Comparison of ENCODE assay signal across 8 mouse cellular contexts in the genomic region with DNA sequence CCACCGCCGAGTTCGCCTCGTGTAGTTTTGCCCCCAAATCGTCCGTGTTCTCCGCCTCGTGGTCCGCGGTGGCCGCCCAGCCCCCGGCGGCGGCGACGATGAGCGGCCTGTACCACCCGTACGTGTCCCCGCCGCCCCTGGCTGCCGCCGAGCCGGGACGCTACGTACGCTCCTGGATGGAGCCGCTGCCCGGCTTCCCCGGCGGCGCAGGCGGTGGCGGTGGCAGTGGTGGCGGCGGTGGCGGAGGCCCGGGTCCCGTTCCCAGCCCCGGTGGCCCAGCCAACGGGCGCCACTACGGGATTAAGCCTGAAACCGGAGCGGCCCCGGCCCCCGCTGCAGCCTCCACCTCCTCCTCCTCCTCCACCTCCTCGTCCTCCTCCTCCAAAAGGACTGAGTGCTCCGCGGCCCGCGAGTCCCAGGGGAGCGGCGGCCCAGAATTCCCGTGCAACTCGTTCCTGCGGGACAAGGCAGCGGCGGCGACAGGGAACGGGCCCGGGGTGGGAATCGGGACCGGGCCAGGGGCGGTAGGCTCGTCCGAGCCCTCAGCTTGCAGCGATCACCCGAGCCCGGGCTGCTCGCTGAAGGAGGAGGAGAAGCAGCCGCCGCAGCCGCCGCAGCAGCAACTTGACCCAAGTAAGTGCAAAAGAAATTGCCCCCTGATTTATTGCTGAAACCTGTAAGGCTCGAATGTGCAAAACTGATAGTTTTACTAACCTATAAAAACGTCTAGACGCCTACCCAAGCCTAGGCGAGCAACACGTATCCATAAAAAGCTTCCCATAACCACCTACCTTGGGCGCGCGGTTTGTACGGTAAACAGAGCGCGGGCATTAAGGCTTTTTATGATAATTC. TPM values are rescaled to one million over a fixed set of nuclear protein-coding genes. Genes with fewer than 3 reads are reported as not detected.
DNase-seq lines count a peak whose midpoint lies in the region; ATAC-seq lines count a peak whose summit lies in the region.

No protein-coding gene starts in this region.

- H3K36me3 ChIP-seq in limb, embryonic 11.5 days (ENCODE audit: control insufficient read depth, insufficient read depth, low read length), result no peaks in the 10 kb centered on the region
- no peaks in the 10 kb centered on the region for H3K36me3 ChIP-seq in stomach, embryonic 15.5 days

- peak; percentile 75 for DNase-seq in embryo, embryonic 9.5 days (ENCODE audit: extremely low spot score)
- DNase-seq in embryo, embryonic 10.5 days (ENCODE audit: low spot score), result no peak
- DNase-seq in R1 (ENCODE audit: low read depth, low spot score), result peak; percentile 55
- peak; percentile 60 for DNase-seq in gastrocnemius, postnatal 10 days
- peak; percentile 83 for DNase-seq in limb, embryonic 11.5 days (ENCODE audit: low spot score)
- no peak for DNase-seq in left cerebral cortex, postnatal 4 days
- DNase-seq in left cerebral cortex, adult 8-10 months (ENCODE audit: low spot score in 2 of 2), result no peak

- H3K27me3 ChIP-seq in limb, embryonic 11.5 days (ENCODE audit: control insufficient read depth, insufficient read depth, low read length), result no peaks in the 10 kb centered on the region; the same call in 1 of the 2 replicates
- H3K27me3 ChIP-seq in stomach, embryonic 15.5 days (replicated peaks), result peaks cover 93% of the 10 kb centered on the region

- H3K27ac ChIP-seq in limb, embryonic 11.5 days (replicated peaks; ENCODE audit: low read depth, low read length), result peak overlapping the region; percentile 98
- no peak overlapping the region for H3K27ac ChIP-seq in stomach, embryonic 15.5 days

- peak overlapping the region; percentile 93 for H3K4me2 ChIP-seq in limb, embryonic 11.5 days (ENCODE audit: low read depth, severe bottlenecking)
- H3K4me2 ChIP-seq in stomach, embryonic 15.5 days, result peak overlapping the region; percentile 56

- WGBS in limb, embryonic 11.5 days, result under 1% methylated on average over 80 of the region's 86 CpGs
- WGBS in stomach, embryonic 15.5 days, result 1% methylated on average over 70 of the region's 86 CpGs

- intact Hi-C loops in left cerebral cortex, postnatal 4 days (cut with DNase I), result loop anchor here (10.0 kb wide), 1 partner anchor 1406 kb away; no protein-coding TSS in a partner anchor

- H3K4me1 ChIP-seq in limb, embryonic 11.5 days (ENCODE audit: control insufficient read depth, insufficient read depth, low read length), result peaks cover 38% of the 10 kb centered on the region
- H3K4me1 ChIP-seq in stomach, embryonic 15.5 days, result peaks cover 12% of the 10 kb centered on the region

- peak overlapping the region; percentile 97 for H3K9ac ChIP-seq in limb, embryonic 11.5 days (ENCODE audit: low read length)
- no peak overlapping the region for H3K9ac ChIP-seq in stomach, embryonic 15.5 days

- H3K4me3 ChIP-seq in limb, embryonic 11.5 days (ENCODE audit: low read depth, low read length), result peak overlapping the region; percentile 71
- peak overlapping the region; percentile 34 for H3K4me3 ChIP-seq in stomach, embryonic 15.5 days (replicated peaks)

- ATAC-seq in limb, embryonic 11.5 days (ENCODE audit: insufficient number of reproducible peaks, low FRiP score, low TSS enrichment, low read depth), result peak; percentile 38; the same call in 1 of the 2 replicates
- ATAC-seq in stomach, embryonic 15.5 days (ENCODE audit: insufficient read depth, low FRiP score, low read depth), result no peak

- H3K9me3 ChIP-seq in limb, embryonic 11.5 days (ENCODE audit: control insufficient read depth, low read length), result no peaks in the 10 kb centered on the region
- no peaks in the 10 kb centered on the region for H3K9me3 ChIP-seq in stomach, embryonic 15.5 days

RNA-seq across cellular contexts. Expression of gene Hoxd9, which starts 0.9 kb away (rescaled TPM):
- total RNA-seq in gastrocnemius, postnatal 10 days (2021), result 10 to 100 TPM; 12.6 to 16.1 TPM
- 17.1 and 24.1 TPM in 2 replicates for polyA plus RNA-seq in limb, embryonic 11.5 days (2014; fragmentation: Nextera tagmentation; extraction: Ambion mirVana)
- 0.61 and 1.3 TPM in 2 replicates for polyA plus RNA-seq in stomach, embryonic 15.5 days (2015; fragmentation: Nextera tagmentation; extraction: Ambion mirVana)
- total RNA-seq in left cerebral cortex, postnatal 4 days (2021), result not detected
- not detected for total RNA-seq in left cerebral cortex, adult 8-10 months (2022)

RNA-seq across cellular contexts. Expression of gene Hoxd8, which starts 6.0 kb away (rescaled TPM):
- 10 to 100 TPM; 38.3 to 46.1 TPM for total RNA-seq in gastrocnemius, postnatal 10 days (2021)
- polyA plus RNA-seq in limb, embryonic 11.5 days (2014; fragmentation: Nextera tagmentation; extraction: Ambion mirVana), result 11.6 and 13.1 TPM in 2 replicates
- polyA plus RNA-seq in stomach, embryonic 15.5 days (2015; fragmentation: Nextera tagmentation; extraction: Ambion mirVana), result 1.9 and 3.2 TPM in 2 replicates
- total RNA-seq in left cerebral cortex, postnatal 4 days (2021), result under 1 TPM; 0.22 to 0.76 TPM
- total RNA-seq in left cerebral cortex, adult 8-10 months (2022), result not detected

RNA-seq across cellular contexts. Expression of gene Hoxd10, which starts 6.7 kb away (rescaled TPM):
- 1 to 10 TPM; 3.9 to 4.5 TPM for total RNA-seq in gastrocnemius, postnatal 10 days (2021)
- polyA plus RNA-seq in limb, embryonic 11.5 days (2014; fragmentation: Nextera tagmentation; extraction: Ambion mirVana), result 52.0 and 55.0 TPM in 2 replicates
- 0.09 and 2.4 TPM in 2 replicates for polyA plus RNA-seq in stomach, embryonic 15.5 days (2015; fragmentation: Nextera tagmentation; extraction: Ambion mirVana)
- total RNA-seq in left cerebral cortex, postnatal 4 days (2021), result not detected
- not detected for total RNA-seq in left cerebral cortex, adult 8-10 months (2022)

RNA-seq across cellular contexts. Expression of gene Hoxd3, which starts 13.3 kb away (rescaled TPM):
- total RNA-seq in gastrocnemius, postnatal 10 days (2021), result under 1 TPM in 1 of 2 experiments, not detected in 1; 0.26 TPM
- 1.2 and 1.4 TPM in 2 replicates for polyA plus RNA-seq in limb, embryonic 11.5 days (2014; fragmentation: Nextera tagmentation; extraction: Ambion mirVana)
- 14.4 and 15.8 TPM in 2 replicates for polyA plus RNA-seq in stomach, embryonic 15.5 days (2015; fragmentation: Nextera tagmentation; extraction: Ambion mirVana)
- not detected for total RNA-seq in left cerebral cortex, postnatal 4 days (2021)
- total RNA-seq in left cerebral cortex, adult 8-10 months (2022), result not detected

RNA-seq across cellular contexts. Expression of gene Hoxd4, which starts 13.3 kb away (rescaled TPM):
- 1 to 10 TPM; 2.1 to 4.8 TPM for total RNA-seq in gastrocnemius, postnatal 10 days (2021)
- 0.84 and 1.9 TPM in 2 replicates for polyA plus RNA-seq in limb, embryonic 11.5 days (2014; fragmentation: Nextera tagmentation; extraction: Ambion mirVana)
- polyA plus RNA-seq in stomach, embryonic 15.5 days (2015; fragmentation: Nextera tagmentation; extraction: Ambion mirVana), result 0.53 and 0.92 TPM in 2 replicates
- total RNA-seq in left cerebral cortex, postnatal 4 days (2021), result not detected
- not detected for total RNA-seq in left cerebral cortex, adult 8-10 months (2022)

Comparison
In these comparisons a context has a peak if more than half of its experiments do, and no peak if none do; other contexts are left out.
1. DNase-seq: peak in embryo, embryonic 9.5 days (single experiment), R1 (single experiment), gastrocnemius, postnatal 10 days (single experiment) and limb, embryonic 11.5 days (single experiment); none in embryo, embryonic 10.5 days (single experiment), left cerebral cortex, postnatal 4 days (single experiment) and left cerebral cortex, adult 8-10 months (0 of 2).
2. RNA of gene Hoxd9, which starts 0.9 kb away (total RNA-seq): 12.6 to 16.1 TPM in gastrocnemius, postnatal 10 days; not detected in left cerebral cortex, postnatal 4 days and not detected in left cerebral cortex, adult 8-10 months; every median in the first group is over 10 times any median in the second.
3. RNA of gene Hoxd8, which starts 6.0 kb away (total RNA-seq): 38.3 to 46.1 TPM in gastrocnemius, postnatal 10 days; 0.22 to 0.76 TPM in left cerebral cortex, postnatal 4 days and not detected in left cerebral cortex, adult 8-10 months; every median in the first group is over 10 times any median in the second.
4. RNA of gene Hoxd10, which starts 6.7 kb away (total RNA-seq): 3.9 to 4.5 TPM in gastrocnemius, postnatal 10 days; not detected in left cerebral cortex, postnatal 4 days and not detected in left cerebral cortex, adult 8-10 months; every median in the first group is over 4 times any median in the second.